Comparison of ENCODE assay signal across 9 mouse cellular contexts in genomic region chr15:78368926-78369346, GRCm38 (mm10). TPM values are rescaled to one million over a fixed set of nuclear protein-coding genes. Genes with fewer than 3 reads are reported as not detected.
DNase-seq lines count a peak whose midpoint lies in the region; ATAC-seq and TF ChIP-seq lines count a peak whose summit lies in the region.
"Had no signal": no experiment of that assay in that cellular context is flagged by ENCODE, and none has a peak within 500 bp of the region (broad histone marks: within the 10 kb centered on the region; RNA-seq: fewer than 3 reads in every experiment).

No protein-coding gene starts in this region.

- H3ac ChIP-seq in C2C12 (ENCODE audit: control insufficient read depth, insufficient read length, low read depth): no peak overlapping the region

- peaks cover 13% of the 10 kb centered on the region for H3K27me3 ChIP-seq in heart, embryonic 11.5 days (ENCODE audit: control insufficient read depth, insufficient read depth, low read length)
- H3K27me3 ChIP-seq in C2C12 (ENCODE audit: control insufficient read depth, insufficient read depth, insufficient read length): peaks cover 36% of the 10 kb centered on the region
- no peaks in the 10 kb centered on the region; the same call in 1 of the 2 replicates for H3K27me3 ChIP-seq in embryonic facial prominence, embryonic 11.5 days (ENCODE audit: control insufficient read depth, insufficient read depth, low read length)
- H3K27me3 ChIP-seq in stomach, postnatal 0 days (ENCODE audit: control insufficient read depth, insufficient read depth, low read length): no peaks in the 10 kb centered on the region

- no peaks in the 10 kb centered on the region for H3K9me3 ChIP-seq in heart, embryonic 11.5 days (replicated peaks; ENCODE audit: control insufficient read depth, low read length)
- no peaks in the 10 kb centered on the region for H3K9me3 ChIP-seq in embryonic facial prominence, embryonic 11.5 days (replicated peaks; ENCODE audit: control insufficient read depth, low read length)
- H3K9me3 ChIP-seq in stomach, postnatal 0 days (ENCODE audit: control insufficient read depth, low read length): no peaks in the 10 kb centered on the region

- TF ChIP-seq CTCF in C2C12 (IDR thresholded peaks at IDR 0.05; ENCODE audit: control insufficient read depth, insufficient read depth, insufficient read length): peak; percentile 84
- peak; percentile 78 for TF ChIP-seq CTCF in stomach, postnatal 0 days (IDR thresholded peaks at IDR 0.05; ENCODE audit: low read depth)

- no peaks in the 10 kb centered on the region for H3K4me1 ChIP-seq in heart, embryonic 11.5 days (ENCODE audit: control insufficient read depth, insufficient read depth, low read length)
- H3K4me1 ChIP-seq in embryonic facial prominence, embryonic 11.5 days (ENCODE audit: control insufficient read depth, insufficient read depth, low read length): no peaks in the 10 kb centered on the region
- H3K4me1 ChIP-seq in stomach, postnatal 0 days (replicated peaks; ENCODE audit: control insufficient read depth, insufficient read depth): no peaks in the 10 kb centered on the region

- TF ChIP-seq EP300 in stomach, postnatal 0 days (optimal IDR thresholded peaks at IDR 0.05): no peak

- no peaks in the 10 kb centered on the region for H3K36me3 ChIP-seq in heart, embryonic 11.5 days (ENCODE audit: control insufficient read depth, insufficient read depth, low read length)
- H3K36me3 ChIP-seq in C2C12 (ENCODE audit: control insufficient read depth, insufficient read depth): no peaks in the 10 kb centered on the region
- no peaks in the 10 kb centered on the region for H3K36me3 ChIP-seq in embryonic facial prominence, embryonic 11.5 days (replicated peaks; ENCODE audit: control insufficient read depth, insufficient read depth, low read depth, low read length)
- no peaks in the 10 kb centered on the region for H3K36me3 ChIP-seq in stomach, postnatal 0 days (ENCODE audit: control insufficient read depth, insufficient read depth, low read length)

- no peak overlapping the region for H3K9ac ChIP-seq in heart, embryonic 11.5 days (ENCODE audit: low read depth, low read length)
- no peak overlapping the region for H3K9ac ChIP-seq in embryonic facial prominence, embryonic 11.5 days (replicated peaks; ENCODE audit: low read length)
- no peak overlapping the region for H3K9ac ChIP-seq in stomach, postnatal 0 days (ENCODE audit: low read length)

- H3K27ac ChIP-seq in heart, embryonic 11.5 days (ENCODE audit: low read depth, low read length): no peak overlapping the region
- H3K27ac ChIP-seq in embryonic facial prominence, embryonic 11.5 days (replicated peaks; ENCODE audit: low read depth, low read length): no peak overlapping the region
- H3K27ac ChIP-seq in stomach, postnatal 0 days (replicated peaks): no peak overlapping the region

- H3K4me3 ChIP-seq in heart, embryonic 11.5 days (ENCODE audit: low read depth, low read length): no peak overlapping the region
- no peak overlapping the region for H3K4me3 ChIP-seq in C2C12 (ENCODE audit: insufficient read depth, poor library complexity, severe bottlenecking)
- H3K4me3 ChIP-seq in embryonic facial prominence, embryonic 11.5 days (ENCODE audit: low read depth, low read length): no peak overlapping the region
- no peak overlapping the region for H3K4me3 ChIP-seq in stomach, postnatal 0 days (ENCODE audit: low read depth, low read length)

- DNase-seq in heart, adult 11 months: peak; percentile 93
- peak; percentile 58 for DNase-seq in adrenal gland, adult 2 months
- peak; percentile 63 for DNase-seq in embryonic facial prominence, embryonic 11.5 days (ENCODE audit: low spot score)
- peak; percentile 49 for DNase-seq in kidney, postnatal 10 days
- DNase-seq in lung, postnatal 36 days: peak; percentile 76
- peak; percentile 42 for DNase-seq in stomach, postnatal 0 days (ENCODE audit: low spot score)

- H3K4me2 ChIP-seq in heart, embryonic 11.5 days: no peak overlapping the region
- H3K4me2 ChIP-seq in embryonic facial prominence, embryonic 11.5 days (ENCODE audit: low read depth, low read length): no peak overlapping the region
- H3K4me2 ChIP-seq in stomach, postnatal 0 days (replicated peaks; ENCODE audit: low read depth): no peak overlapping the region

- no peaks in the 10 kb centered on the region for H3K79me3 ChIP-seq in C2C12 (ENCODE audit: low read depth)

- WGBS in heart, embryonic 11.5 days (ENCODE audit: insufficient replicate concordance): 4% methylated on average over 8 of the region's 8 CpGs
- WGBS in embryonic facial prominence, embryonic 11.5 days: 12% methylated on average over 8 of the region's 8 CpGs
- 10% methylated on average over 8 of the region's 8 CpGs for WGBS in stomach, postnatal 0 days

- H3K79me2 ChIP-seq in C2C12 (ENCODE audit: control insufficient read depth, insufficient read depth): no peaks in the 10 kb centered on the region

- no peak for ATAC-seq in heart, embryonic 11.5 days (replicated peaks; ENCODE audit: insufficient number of reproducible peaks, low FRiP score, low TSS enrichment)
- ATAC-seq in embryonic facial prominence, embryonic 11.5 days (replicated peaks; ENCODE audit: insufficient number of reproducible peaks, low FRiP score, low TSS enrichment, low read depth): no peak
- ATAC-seq in stomach, postnatal 0 days (ENCODE audit: low FRiP score, low TSS enrichment): peak; percentile 18; the same call in 1 of the 2 replicates

TF ChIP-seq in C2C12, 6 proteins besides CTCF, POLR2A, EP300 and RAD21:
- TF ChIP-seq CEBPB (IDR thresholded peaks at IDR 0.05; ENCODE audit: low read depth) (peak; percentile 18), MYOD1 (IDR thresholded peaks at IDR 0.05; ENCODE audit: control insufficient read depth, insufficient read length, low read depth) (no peak)

RNA-seq across cellular contexts. Expression of gene Tex33, which starts 26.8 kb away (rescaled TPM):
- polyA plus RNA-seq in heart, embryonic 11.5 days (2014; fragmentation: Nextera tagmentation; extraction: Ambion mirVana): not detected in 2 replicates
- polyA plus RNA-seq in C2C12 (2012; fragmentation: generic; extraction: Trizol): not detected
- not detected for total RNA-seq in adrenal gland, adult 2 months (2021)
- not detected in 2 replicates for polyA plus RNA-seq in adrenal gland, adult 2 months (2012; rRNA removed)
- polyA plus RNA-seq in embryonic facial prominence, embryonic 11.5 days (2014; fragmentation: Nextera tagmentation; extraction: Ambion mirVana): not detected in 2 replicates
- not detected in 2 replicates for polyA plus RNA-seq in stomach, postnatal 0 days (2015; fragmentation: Nextera tagmentation; extraction: Ambion mirVana)
- total RNA-seq: left cerebral cortex, adult 8-10 months had no signal

RNA-seq across cellular contexts. Expression of gene Tst, which starts 36.8 kb away (rescaled TPM):
- polyA plus RNA-seq in heart, embryonic 11.5 days (2014; fragmentation: Nextera tagmentation; extraction: Ambion mirVana): 9.6 and 13.5 TPM in 2 replicates
- 21.4 TPM for polyA plus RNA-seq in C2C12 (2012; fragmentation: generic; extraction: Trizol)
- 100 to 1,000 TPM; 218 to 366 TPM for total RNA-seq in adrenal gland, adult 2 months (2021)
- polyA plus RNA-seq in adrenal gland, adult 2 months (2012; rRNA removed): 391 and 410 TPM in 2 replicates
- 9.7 and 10.1 TPM in 2 replicates for polyA plus RNA-seq in embryonic facial prominence, embryonic 11.5 days (2014; fragmentation: Nextera tagmentation; extraction: Ambion mirVana)
- 153 and 177 TPM in 2 replicates for polyA plus RNA-seq in stomach, postnatal 0 days (2015; fragmentation: Nextera tagmentation; extraction: Ambion mirVana)

RNA-seq across cellular contexts. Expression of gene Mpst, which starts 37.3 kb away (rescaled TPM):
- polyA plus RNA-seq in heart, embryonic 11.5 days (2014; fragmentation: Nextera tagmentation; extraction: Ambion mirVana): 1.1 and 1.6 TPM in 2 replicates
- 44.7 TPM for polyA plus RNA-seq in C2C12 (2012; fragmentation: generic; extraction: Trizol)
- total RNA-seq in adrenal gland, adult 2 months (2021): 10 to 100 TPM; 59.0 to 63.2 TPM
- 342 and 389 TPM in 2 replicates for polyA plus RNA-seq in adrenal gland, adult 2 months (2012; rRNA removed)
- polyA plus RNA-seq in embryonic facial prominence, embryonic 11.5 days (2014; fragmentation: Nextera tagmentation; extraction: Ambion mirVana): 2.3 and 2.5 TPM in 2 replicates
- polyA plus RNA-seq in stomach, postnatal 0 days (2015; fragmentation: Nextera tagmentation; extraction: Ambion mirVana): 5.6 and 5.7 TPM in 2 replicates

RNA-seq across cellular contexts. Expression of gene Csf2rb, which starts 43.4 kb away (rescaled TPM):
- 6.5 and 6.6 TPM in 2 replicates for polyA plus RNA-seq in heart, embryonic 11.5 days (2014; fragmentation: Nextera tagmentation; extraction: Ambion mirVana)
- polyA plus RNA-seq in C2C12 (2012; fragmentation: generic; extraction: Trizol): 0.23 TPM
- 10 to 100 TPM in 1 of 2 experiments, 1 to 10 TPM in 1; 4.6 to 13.8 TPM for total RNA-seq in adrenal gland, adult 2 months (2021)
- 8.9 and 9.3 TPM in 2 replicates for polyA plus RNA-seq in adrenal gland, adult 2 months (2012; rRNA removed)
- 1.2 and 1.6 TPM in 2 replicates for polyA plus RNA-seq in embryonic facial prominence, embryonic 11.5 days (2014; fragmentation: Nextera tagmentation; extraction: Ambion mirVana)
- polyA plus RNA-seq in stomach, postnatal 0 days (2015; fragmentation: Nextera tagmentation; extraction: Ambion mirVana): 0.99 and 1.0 TPM in 2 replicates

RNA-seq across cellular contexts. Expression of gene Kctd17, which starts 59.4 kb away (rescaled TPM):
- polyA plus RNA-seq in heart, embryonic 11.5 days (2014; fragmentation: Nextera tagmentation; extraction: Ambion mirVana): 16.8 and 21.3 TPM in 2 replicates
- 228 TPM for polyA plus RNA-seq in C2C12 (2012; fragmentation: generic; extraction: Trizol)
- total RNA-seq in adrenal gland, adult 2 months (2021): 100 to 1,000 TPM in 1 of 2 experiments, 10 to 100 TPM in 1; 81.6 to 102 TPM
- 344 and 374 TPM in 2 replicates for polyA plus RNA-seq in adrenal gland, adult 2 months (2012; rRNA removed)
- polyA plus RNA-seq in embryonic facial prominence, embryonic 11.5 days (2014; fragmentation: Nextera tagmentation; extraction: Ambion mirVana): 36.0 and 47.5 TPM in 2 replicates
- 25.9 and 26.2 TPM in 2 replicates for polyA plus RNA-seq in stomach, postnatal 0 days (2015; fragmentation: Nextera tagmentation; extraction: Ambion mirVana)

Comparison
In these comparisons a context has a peak if more than half of its experiments do, and no peak if none do; other contexts are left out.
1. DNase-seq: peak in every context shown above with its lines; median percentile 93 in heart, adult 11 months; 76 in lung, postnatal 36 days; 63 in embryonic facial prominence, embryonic 11.5 days; 58 in adrenal gland, adult 2 months; 49 in kidney, postnatal 10 days; 42 in stomach, postnatal 0 days.